Mouse (Mus musculus): Measurements from ENCODE around the gene F11r. TPM values are rescaled to one million over a fixed set of nuclear protein-coding genes. Genes with fewer than 3 reads are reported as not detected.

Gene F11r
- 12.8 and 13.4 TPM in 2 replicates for polyA plus RNA-seq (2014; fragmentation: Nextera tagmentation; extraction: Ambion mirVana)

- WGBS, result 2% methylated on average over 46 of the region's 46 CpGs
- H3K4me1 ChIP-seq (replicated peaks; ENCODE audit: control insufficient read depth, insufficient read depth, low read length), result 0 out of 2 replicates have a peak, but pooled peaks cover 1% of the 10 kb centered on the region
- no peaks in the 10 kb centered on the region for H3K36me3 ChIP-seq (ENCODE audit: control insufficient read depth, insufficient read depth, low read length)
- H3K4me3 ChIP-seq (ENCODE audit: low read depth, low read length), result peak within 1 kb of the TSS; percentile 35
- H3K4me2 ChIP-seq (ENCODE audit: low read depth, low read length, severe bottlenecking), result peak within 1 kb of the TSS; percentile 55
- peak; percentile 80 for DNase-seq (ENCODE audit: low spot score)
- ATAC-seq (replicated peaks; ENCODE audit: low FRiP score), result peak; percentile 67
- peaks cover 18% of the 10 kb centered on the region for H3K27me3 ChIP-seq (ENCODE audit: control insufficient read depth, insufficient read depth, low read length)
- H3K9ac ChIP-seq (ENCODE audit: low read length), result peak within 1 kb of the TSS; percentile 39
- no peak within 1 kb of the TSS for H3K27ac ChIP-seq (ENCODE audit: low read depth, low read length)
- H3K9me3 ChIP-seq (ENCODE audit: control insufficient read depth, low read length), result no peaks in the 10 kb centered on the region
Measured at GRCm38 (mm10) chr1:171437264-171438013, at the start of gene F11r. TSS of gene F11r (plus strand) at chr1:171437535.

DNA sequence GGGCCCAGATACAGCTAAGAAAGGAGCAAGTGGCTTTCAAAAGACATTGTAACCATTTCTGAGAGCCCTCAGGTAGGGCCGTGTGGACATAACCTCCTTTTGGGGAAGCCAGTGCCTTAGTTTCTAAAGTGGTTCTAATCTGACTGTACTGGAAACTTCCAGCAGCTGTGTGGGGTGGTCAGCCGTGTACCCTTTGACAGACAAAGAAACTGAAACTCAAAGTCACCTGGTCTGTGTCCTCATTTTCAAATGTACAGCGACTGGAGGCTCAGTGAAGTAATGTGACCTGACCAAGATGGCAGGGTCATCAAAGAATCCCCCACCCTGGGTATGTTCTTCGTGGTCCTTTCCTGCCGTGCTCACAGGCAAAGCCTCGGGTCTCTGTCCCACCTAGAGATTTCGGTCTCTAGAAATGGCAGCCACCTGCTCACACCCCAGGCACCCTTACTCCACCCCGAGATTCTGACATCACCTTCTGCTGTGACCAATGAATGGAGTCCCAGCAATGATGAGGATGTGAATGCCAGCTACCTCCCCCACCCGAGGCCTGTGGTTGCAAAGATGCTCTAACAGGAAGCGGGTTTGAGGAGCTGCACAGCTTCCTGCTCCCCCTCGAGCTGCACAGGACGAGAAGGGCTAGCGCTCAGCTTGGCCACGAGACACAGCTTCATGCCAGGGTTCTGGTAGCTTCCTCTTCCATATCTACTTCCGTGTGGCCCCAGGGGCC lies 48.8 kb upstream of the F11r start, which contains the start of gene Arhgap30:
TSS of gene Arhgap30 (plus strand) at position 579 of the 727 bp plus-strand sequence.
- Histone ChIP-seq H3K9ac (ENCODE audit: low read length) (no peak within 1 kb of the TSS), H3K27ac (ENCODE audit: low read depth, low read length) (no peak within 1 kb of the TSS), H3K4me2 (ENCODE audit: low read depth, low read length, severe bottlenecking) (no peak within 1 kb of the TSS), H3K4me3 (ENCODE audit: low read depth, low read length) (no peak within 1 kb of the TSS), H3K9me3 (ENCODE audit: control insufficient read depth, low read length) (no peaks in the 10 kb centered on the region), H3K27me3 (ENCODE audit: control insufficient read depth, insufficient read depth, low read length) (no peaks in the 10 kb centered on the region), H3K4me1 (replicated peaks; ENCODE audit: control insufficient read depth, insufficient read depth, low read length) (no peaks in the 10 kb centered on the region), H3K36me3 (ENCODE audit: control insufficient read depth, insufficient read depth, low read length) (no peaks in the 10 kb centered on the region)
- ATAC-seq (replicated peaks; ENCODE audit: low FRiP score), result no peak
- WGBS, result 79% methylated on average over 15 of the region's 15 CpGs
- DNase-seq (ENCODE audit: low spot score), result no peak

DNA sequence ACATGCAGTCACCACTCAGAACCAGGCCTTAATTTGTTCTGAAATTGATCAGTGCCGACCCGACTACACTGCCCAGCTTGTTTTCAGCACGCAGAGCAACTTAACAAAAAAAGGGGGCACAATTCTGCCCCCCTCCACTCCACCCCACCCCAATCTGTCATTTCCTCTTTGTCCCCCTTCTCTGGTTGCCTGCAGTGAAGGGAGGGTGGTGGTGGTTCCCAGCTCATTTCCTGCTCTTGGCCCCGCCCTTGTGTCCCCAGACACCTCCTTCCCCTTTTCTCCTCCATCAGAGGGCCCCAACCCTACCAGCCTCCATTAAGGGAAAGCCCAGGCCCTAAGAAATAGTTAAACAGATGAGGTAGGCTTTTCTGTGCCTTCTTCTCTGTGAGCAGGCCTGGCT lies 47.2 kb upstream of the F11r start:
- Histone ChIP-seq H3K4me2 (ENCODE audit: low read depth, low read length, severe bottlenecking) (no peak overlapping the region), H3K4me3 (ENCODE audit: low read depth, low read length) (no peak overlapping the region), H3K27ac (ENCODE audit: low read depth, low read length) (no peak overlapping the region), H3K4me1 (replicated peaks; ENCODE audit: control insufficient read depth, insufficient read depth, low read length) (no peaks in the 10 kb centered on the region), H3K36me3 (ENCODE audit: control insufficient read depth, insufficient read depth, low read length) (no peaks in the 10 kb centered on the region), H3K9me3 (ENCODE audit: control insufficient read depth, low read length) (no peaks in the 10 kb centered on the region), H3K27me3 (ENCODE audit: control insufficient read depth, insufficient read depth, low read length) (no peaks in the 10 kb centered on the region), H3K9ac (ENCODE audit: low read length) (no peak overlapping the region)
- no peak for ATAC-seq (replicated peaks; ENCODE audit: low FRiP score)
- 84% methylated on average over 4 of the region's 4 CpGs for WGBS
- DNase-seq (ENCODE audit: low spot score), result no peak

DNA sequence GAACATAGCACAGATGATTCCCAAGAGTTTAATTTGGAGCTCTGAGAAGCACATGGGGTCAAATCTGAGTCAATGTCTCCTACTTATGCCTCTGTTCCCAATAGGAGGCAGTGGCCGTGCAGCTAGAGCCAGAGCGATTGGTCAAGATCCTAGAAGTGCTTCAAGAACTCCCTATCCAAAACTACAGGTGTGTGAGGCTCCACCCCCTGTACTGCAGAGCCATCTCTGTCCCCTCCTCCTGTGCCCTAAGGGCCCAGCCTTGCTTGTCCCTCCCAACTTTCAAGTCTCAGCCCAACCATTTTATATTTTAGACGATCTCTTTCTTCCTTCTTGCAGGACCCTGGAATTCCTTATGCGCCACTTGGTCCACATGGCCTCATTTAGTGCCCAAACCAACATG lies 35.5 kb upstream of the F11r start:
- H3K36me3 ChIP-seq (ENCODE audit: control insufficient read depth, insufficient read depth, low read length), result no peaks in the 10 kb centered on the region
- no peaks in the 10 kb centered on the region for H3K27me3 ChIP-seq (ENCODE audit: control insufficient read depth, insufficient read depth, low read length)
- H3K9me3 ChIP-seq (ENCODE audit: control insufficient read depth, low read length), result no peaks in the 10 kb centered on the region
- no peak overlapping the region for H3K4me3 ChIP-seq (ENCODE audit: low read depth, low read length)
- ATAC-seq (replicated peaks; ENCODE audit: low FRiP score) (no peak), DNase-seq (ENCODE audit: low spot score) (no peak)
- H3K27ac ChIP-seq (ENCODE audit: low read depth, low read length), result no peak overlapping the region
- H3K4me1 ChIP-seq (replicated peaks; ENCODE audit: control insufficient read depth, insufficient read depth, low read length), result no peaks in the 10 kb centered on the region
- no peak overlapping the region for H3K4me2 ChIP-seq (ENCODE audit: low read depth, low read length, severe bottlenecking)
- WGBS, result 70% methylated on average over 4 of the region's 4 CpGs
- no peak overlapping the region for H3K9ac ChIP-seq (ENCODE audit: low read length)

DNA sequence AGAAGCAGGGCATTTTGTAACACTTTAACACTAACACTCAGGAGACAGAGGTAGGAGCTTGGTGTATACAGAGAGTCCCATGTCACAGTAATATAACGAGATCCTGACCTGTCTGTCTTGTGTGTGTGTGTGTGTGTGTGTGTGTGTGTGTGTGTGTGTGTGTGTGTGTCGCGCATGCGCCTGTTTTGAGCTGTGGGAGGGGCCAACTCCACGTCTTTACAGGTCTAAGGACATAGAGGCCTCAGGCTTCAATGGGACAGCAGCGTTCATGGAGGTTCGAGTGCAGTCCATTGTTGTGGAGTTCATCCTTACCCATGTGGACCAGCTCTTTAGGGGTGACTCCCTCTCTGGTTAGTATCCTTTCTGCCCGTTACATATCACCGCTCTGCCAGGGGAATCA lies 34.3 kb upstream of the F11r start:
- Histone ChIP-seq H3K27me3 (ENCODE audit: control insufficient read depth, insufficient read depth, low read length) (no peaks in the 10 kb centered on the region), H3K9ac (ENCODE audit: low read length) (no peak overlapping the region), H3K4me2 (ENCODE audit: low read depth, low read length, severe bottlenecking) (no peak overlapping the region), H3K9me3 (ENCODE audit: control insufficient read depth, low read length) (no peaks in the 10 kb centered on the region), H3K4me3 (ENCODE audit: low read depth, low read length) (no peak overlapping the region), H3K36me3 (ENCODE audit: control insufficient read depth, insufficient read depth, low read length) (no peaks in the 10 kb centered on the region), H3K4me1 (replicated peaks; ENCODE audit: control insufficient read depth, insufficient read depth, low read length) (no peaks in the 10 kb centered on the region), H3K27ac (ENCODE audit: low read depth, low read length) (no peak overlapping the region)
- WGBS, result 90% methylated on average over 9 of the region's 9 CpGs
- no peak for DNase-seq (ENCODE audit: low spot score)
- ATAC-seq (replicated peaks; ENCODE audit: low FRiP score), result no peak

GRCm38 (mm10) chr1:171407263-171407662 lies 30.1 kb upstream of the F11r start:
- no peaks in the 10 kb centered on the region for H3K4me1 ChIP-seq (replicated peaks; ENCODE audit: control insufficient read depth, insufficient read depth, low read length)
- H3K9ac ChIP-seq (ENCODE audit: low read length), result no peak overlapping the region
- H3K9me3 ChIP-seq (ENCODE audit: control insufficient read depth, low read length), result no peaks in the 10 kb centered on the region
- no peak overlapping the region for H3K4me2 ChIP-seq (ENCODE audit: low read depth, low read length, severe bottlenecking)
- DNase-seq (ENCODE audit: low spot score), result no peak
- H3K4me3 ChIP-seq (ENCODE audit: low read depth, low read length), result no peak overlapping the region
- H3K27me3 ChIP-seq (ENCODE audit: control insufficient read depth, insufficient read depth, low read length), result no peaks in the 10 kb centered on the region
- no peak overlapping the region for H3K27ac ChIP-seq (ENCODE audit: low read depth, low read length)
- ATAC-seq (replicated peaks; ENCODE audit: low FRiP score), result no peak
- 84% methylated on average over 5 of the region's 5 CpGs for WGBS
- no peaks in the 10 kb centered on the region for H3K36me3 ChIP-seq (ENCODE audit: control insufficient read depth, insufficient read depth, low read length)

GRCm38 (mm10) chr1:171410231-171410630 lies 27.1 kb upstream of the F11r start:
- H3K4me1 ChIP-seq (replicated peaks; ENCODE audit: control insufficient read depth, insufficient read depth, low read length), result peaks cover 3% of the 10 kb centered on the region; the same call in 1 of the 2 replicates
- H3K9me3 ChIP-seq (ENCODE audit: control insufficient read depth, low read length), result no peaks in the 10 kb centered on the region
- H3K9ac ChIP-seq (ENCODE audit: low read length), result no peak overlapping the region
- ATAC-seq (replicated peaks; ENCODE audit: low FRiP score) (no peak), DNase-seq (ENCODE audit: low spot score) (no peak)
- no peak overlapping the region for H3K4me2 ChIP-seq (ENCODE audit: low read depth, low read length, severe bottlenecking)
- 89% methylated on average over 1 of the region's 1 CpGs for WGBS
- H3K36me3 ChIP-seq (ENCODE audit: control insufficient read depth, insufficient read depth, low read length), result peaks cover under 1% of the 10 kb centered on the region; the same call in 1 of the 2 replicates
- no peak overlapping the region for H3K27ac ChIP-seq (ENCODE audit: low read depth, low read length)
- no peak overlapping the region for H3K4me3 ChIP-seq (ENCODE audit: low read depth, low read length)
- H3K27me3 ChIP-seq (ENCODE audit: control insufficient read depth, insufficient read depth, low read length), result no peaks in the 10 kb centered on the region

DNA sequence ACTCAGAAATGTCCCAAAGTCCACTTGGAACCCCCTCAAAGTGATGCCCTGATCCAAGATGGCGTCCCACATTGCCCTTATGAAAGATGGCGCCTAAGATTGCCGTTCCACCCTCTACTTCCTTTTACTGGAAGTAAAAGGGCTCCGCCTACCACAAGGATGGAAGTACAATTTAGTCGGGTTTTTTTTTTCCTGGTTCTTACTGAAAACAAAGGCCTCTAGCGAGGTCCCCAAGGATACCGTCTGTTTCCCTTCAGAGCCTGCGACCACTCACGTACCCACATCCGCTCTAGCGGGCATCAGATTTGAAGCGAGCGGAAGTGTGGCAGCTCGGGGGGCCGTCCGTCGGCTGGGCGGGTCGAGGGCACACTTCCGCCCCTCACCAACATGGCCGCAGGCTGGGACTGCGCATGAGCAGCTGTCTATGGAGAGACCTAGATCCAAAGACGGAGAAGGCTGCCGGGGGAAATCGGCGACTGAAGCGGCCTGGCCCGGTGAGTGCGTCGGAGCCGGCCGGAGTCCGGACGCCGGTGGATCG lies 26.3 kb upstream of the F11r start, which contains the start of gene Usf1:
TSS of gene Usf1 (plus strand) at position 367 of the 538 bp plus-strand sequence.
- peak within 1 kb of the TSS; percentile 94 for H3K4me3 ChIP-seq (ENCODE audit: low read depth, low read length)
- peak within 1 kb of the TSS; percentile 98 for H3K9ac ChIP-seq (ENCODE audit: low read length)
- no peaks in the 10 kb centered on the region for H3K27me3 ChIP-seq (ENCODE audit: control insufficient read depth, insufficient read depth, low read length)
- peak within 1 kb of the TSS; percentile 84 for H3K27ac ChIP-seq (ENCODE audit: low read depth, low read length)
- peaks cover 3% of the 10 kb centered on the region; the same call in 1 of the 2 replicates for H3K4me1 ChIP-seq (replicated peaks; ENCODE audit: control insufficient read depth, insufficient read depth, low read length)
- peak; percentile 96 for ATAC-seq (replicated peaks; ENCODE audit: low FRiP score)
- H3K4me2 ChIP-seq (ENCODE audit: low read depth, low read length, severe bottlenecking), result peak within 1 kb of the TSS; percentile 49
- no peaks in the 10 kb centered on the region for H3K9me3 ChIP-seq (ENCODE audit: control insufficient read depth, low read length)
- peak; percentile 97 for DNase-seq (ENCODE audit: low spot score)
- under 1% methylated on average over 36 of the region's 36 CpGs for WGBS
- H3K36me3 ChIP-seq (ENCODE audit: control insufficient read depth, insufficient read depth, low read length), result peaks cover 9% of the 10 kb centered on the region; the same call in 1 of the 2 replicates
